Mouse (Mus musculus) small intestine, adult 2 months (tissue): ENCODE data around the gene Sbf1. TPM values are rescaled to one million over a fixed set of nuclear protein-coding genes. Genes with fewer than 3 reads are reported as not detected.

Experiments used
- H3K27ac ChIP-seq: fragments of 200-500 bp; 2 replicates; pipeline ENCODE4 v1.5.1; 2012; ENCODE audit warnings: low read depth, low read length, control low read depth, inconsistent platforms; ENCODE audit not compliant: insufficient read depth
- H3K27me3 ChIP-seq: fragments of 200-500 bp; 2 replicates; pipeline ENCODE4 v1.6.1; 2012; ENCODE audit warnings: mild to moderate bottlenecking, moderate library complexity, low read length, inconsistent platforms; ENCODE audit not compliant: control insufficient read depth, insufficient read depth
- H3K36me3 ChIP-seq: fragments of 200-500 bp; 2 replicates; pipeline ENCODE4 v1.6.1; 2012; ENCODE audit warnings: mild to moderate bottlenecking, low read length, control low read depth, inconsistent platforms; ENCODE audit not compliant: control insufficient read depth, insufficient read depth
- H3K4me1 ChIP-seq: fragments of 200-500 bp; 2 replicates; pipeline ENCODE4 v1.6.1; 2012; ENCODE audit warnings: low read length, inconsistent platforms, mixed read lengths; ENCODE audit not compliant: control insufficient read depth, insufficient read depth, insufficient read length
- H3K4me3 ChIP-seq: fragments of 200-500 bp; 2 replicates; pipeline ENCODE4 v1.5.1; 2012; ENCODE audit warnings: low read depth, mild to moderate bottlenecking, control low read depth, inconsistent platforms, low read length, moderate library complexity
- CTCF ChIP-seq: fragments of 200-500 bp; IDR thresholded peaks from 2 replicates; pipeline ENCODE4 v1.5.1; 2012; ENCODE audit warnings: low read depth, mild to moderate bottlenecking, control low read depth, inconsistent platforms, low read length, moderate library complexity, mixed read lengths; ENCODE audit not compliant: insufficient replicate concordance, insufficient read length; ENCODE audit errors: extremely low read depth
- POLR2A ChIP-seq: fragments of 200-500 bp; IDR thresholded peaks from 2 replicates; pipeline ENCODE4 v1.6.1; 2012; ENCODE audit warnings: low read depth, mild to moderate bottlenecking, control low read depth, inconsistent platforms, low read length, moderate library complexity
- WGBS: fragments of 180-500 bp; shearing (Covaris S2); methylation state at CpG from one replicate; pipeline ENCODE4 v1.1.7; 2018; 5-methylcytosine and 5-hydroxymethylcytosine counted together
- polyA plus RNA-seq: library from polyadenylated mRNA; depleted of rRNA; stranded (reverse); fragments of >200 nt; gene quantifications from 2 replicates; pipeline ENCODE4 v1.2.3, GENCODE M21; 2012

Gene Sbf1
- polyA plus RNA-seq, 1 experiment, result 189 TPM

- WGBS, result 94% methylated on average over 12 of the region's 12 CpGs
- no peak for TF ChIP-seq CTCF
- no peak for TF ChIP-seq POLR2A
- H3K4me3 ChIP-seq, result no peak overlapping the region
- H3K27me3 ChIP-seq, result no peaks in the 10 kb centered on the region
- H3K4me1 ChIP-seq, result peaks cover 8% of the 10 kb centered on the region
- H3K27ac ChIP-seq, result no peak overlapping the region
- H3K36me3 ChIP-seq, result peaks cover 31% of the 10 kb centered on the region
Observed at GRCm38 (mm10) chr15:89352795-89353194, 37.7 kb upstream of the Sbf1 start.

GRCm38 (mm10) chr15:89352054-89352453 is 36.9 kb upstream of the Sbf1 start:
- Histone ChIP-seq H3K4me3 (no peak overlapping the region), H3K36me3 (peaks cover 31% of the 10 kb centered on the region), H3K27ac (no peak overlapping the region), H3K27me3 (no peaks in the 10 kb centered on the region), H3K4me1 (peaks cover 8% of the 10 kb centered on the region)
- no peak for TF ChIP-seq CTCF
- WGBS, result 92% methylated on average over 14 of the region's 14 CpGs

DNA sequence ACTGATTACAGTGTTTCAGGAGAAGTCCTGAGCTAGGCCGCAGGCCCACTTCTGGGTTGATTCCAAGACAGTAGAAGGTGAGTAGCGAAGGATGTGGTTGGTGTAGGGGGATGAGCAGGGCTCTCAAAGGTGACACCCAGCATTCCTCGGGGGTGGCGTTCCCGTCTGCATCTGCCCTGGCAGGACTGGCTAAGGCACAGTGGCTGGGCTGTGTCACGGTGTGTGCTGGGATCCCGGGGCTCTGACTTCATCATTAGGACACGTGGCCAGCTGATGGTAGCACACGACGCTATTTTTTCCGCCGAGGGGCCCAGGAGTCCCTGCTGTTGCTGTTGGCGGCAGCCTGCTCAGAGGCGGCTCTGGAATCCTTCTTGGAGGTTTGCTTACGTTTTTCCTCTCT is 36.2 kb upstream of the Sbf1 start:
- Histone ChIP-seq H3K36me3 (peaks cover 31% of the 10 kb centered on the region), H3K27me3 (no peaks in the 10 kb centered on the region), H3K4me3 (no peak overlapping the region), H3K27ac (no peak overlapping the region), H3K4me1 (peaks cover 5% of the 10 kb centered on the region)
- no peak for TF ChIP-seq POLR2A
- no peak for TF ChIP-seq CTCF
- 90% methylated on average over 15 of the region's 15 CpGs for WGBS

DNA sequence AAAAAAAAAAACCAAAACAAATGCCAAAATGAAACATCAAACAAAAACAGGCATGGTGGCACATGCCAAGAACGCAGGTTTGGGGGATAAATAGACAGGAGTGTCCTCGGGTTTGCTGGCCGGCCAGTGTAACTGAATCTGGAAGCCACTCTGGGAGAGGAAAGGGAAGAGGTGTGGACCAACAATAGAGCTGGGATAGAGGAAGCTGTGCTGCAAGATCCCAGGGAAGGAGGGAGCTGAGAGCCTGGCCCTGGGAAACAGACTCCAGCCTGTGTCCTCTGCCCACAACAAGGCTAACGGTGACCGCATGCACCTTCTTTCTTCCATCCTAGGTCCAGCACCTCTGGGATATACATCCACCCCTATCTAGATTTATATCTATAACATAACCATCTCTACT is 35.3 kb upstream of the Sbf1 start:
- H3K4me1 ChIP-seq, result peaks cover 5% of the 10 kb centered on the region
- TF ChIP-seq CTCF, result no peak
- peaks cover 31% of the 10 kb centered on the region for H3K36me3 ChIP-seq
- 86% methylated on average over 5 of the region's 5 CpGs for WGBS
- H3K27me3 ChIP-seq, result no peaks in the 10 kb centered on the region
- no peak overlapping the region for H3K4me3 ChIP-seq
- H3K27ac ChIP-seq, result no peak overlapping the region

DNA sequence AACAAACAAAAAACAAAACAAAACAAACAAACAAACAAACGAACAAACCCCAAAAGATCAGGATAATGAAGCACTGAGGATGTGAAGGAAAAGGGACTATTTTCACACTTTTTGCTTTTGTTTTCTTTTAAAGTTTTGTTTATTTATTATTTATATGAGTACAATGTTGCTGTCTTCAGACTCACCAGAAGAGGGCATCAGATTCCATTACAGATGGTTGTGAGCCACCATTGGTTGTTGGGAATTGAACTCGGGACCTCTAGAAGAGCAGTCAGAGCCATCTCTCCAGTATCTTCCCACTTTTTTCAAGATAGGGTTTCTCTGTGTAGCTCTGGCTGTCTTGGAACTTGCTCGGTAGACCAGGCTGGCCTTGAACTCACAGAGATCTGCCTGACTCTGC is 28.2 kb upstream of the Sbf1 start:
- WGBS, result 74% methylated on average over 3 of the region's 3 CpGs
- Histone ChIP-seq H3K4me1 (peaks cover 2% of the 10 kb centered on the region; the same call in 1 of the 2 replicates), H3K4me3 (no peak overlapping the region), H3K27ac (no peak overlapping the region), H3K27me3 (no peaks in the 10 kb centered on the region), H3K36me3 (no peaks in the 10 kb centered on the region)
- TF ChIP-seq POLR2A (no peak), CTCF (no peak)

GRCm38 (mm10) chr15:89341678-89342077 is 26.6 kb upstream of the Sbf1 start:
- WGBS, result 57% methylated on average over 1 of the region's 1 CpGs
- peaks cover 2% of the 10 kb centered on the region; the same call in 1 of the 2 replicates for H3K4me1 ChIP-seq
- no peaks in the 10 kb centered on the region for H3K36me3 ChIP-seq
- no peak overlapping the region for H3K27ac ChIP-seq
- H3K4me3 ChIP-seq, result no peak overlapping the region
- no peaks in the 10 kb centered on the region for H3K27me3 ChIP-seq
- TF ChIP-seq POLR2A (no peak), CTCF (no peak)

- Histone ChIP-seq H3K4me1 (peaks cover 2% of the 10 kb centered on the region; the same call in 1 of the 2 replicates), H3K27ac (0 out of 2 replicates have a peak overlapping the region, but pooled peaks have one; percentile 3), H3K27me3 (no peaks in the 10 kb centered on the region), H3K4me3 (no peak overlapping the region), H3K36me3 (no peaks in the 10 kb centered on the region)
- 56% methylated on average over 3 of the region's 3 CpGs for WGBS
- no peak for TF ChIP-seq POLR2A
- no peak for TF ChIP-seq CTCF
Observed at GRCm38 (mm10) chr15:89340136-89340535, 25.0 kb upstream of the Sbf1 start.

- TF ChIP-seq POLR2A (no peak), CTCF (no peak)
- H3K27me3 ChIP-seq, result no peaks in the 10 kb centered on the region
- H3K4me1 ChIP-seq, result peaks cover 2% of the 10 kb centered on the region; the same call in 1 of the 2 replicates
- 72% methylated on average over 2 of the region's 2 CpGs for WGBS
- no peak overlapping the region for H3K4me3 ChIP-seq
- H3K27ac ChIP-seq, result 0 out of 2 replicates have a peak overlapping the region, but pooled peaks have one; percentile 3
- no peaks in the 10 kb centered on the region for H3K36me3 ChIP-seq
Observed at GRCm38 (mm10) chr15:89339696-89340095, 24.6 kb upstream of the Sbf1 start.
